9 mouse cellular contexts compared by ENCODE assay signal in the genomic region with DNA sequence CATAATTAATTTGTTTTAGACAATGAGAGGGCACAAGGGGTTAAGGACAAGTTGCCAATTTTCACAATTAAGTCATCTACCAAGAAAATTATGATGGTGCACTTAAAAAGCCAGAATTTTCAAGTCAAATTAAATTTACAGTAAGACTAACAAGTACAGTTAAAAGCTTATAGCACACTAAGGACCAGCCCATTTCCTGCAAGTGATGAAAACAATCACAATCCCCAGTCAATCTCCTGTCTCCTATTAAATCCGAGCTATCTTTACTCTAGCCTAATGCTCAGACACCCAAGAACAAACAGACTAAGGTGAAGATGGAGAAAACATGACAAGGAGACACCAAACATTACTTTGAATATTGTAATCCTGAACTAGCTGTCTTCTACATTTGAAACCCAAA. TPM values are rescaled to one million over a fixed set of nuclear protein-coding genes. Genes with fewer than 3 reads are reported as not detected.
DNase-seq lines count a peak whose midpoint lies in the region; ATAC-seq and TF ChIP-seq lines count a peak whose summit lies in the region.
"Had no signal": no experiment of that assay in that cellular context is flagged by ENCODE, and none has a peak within 500 bp of the region (broad histone marks: within the 10 kb centered on the region; RNA-seq: fewer than 3 reads in every experiment).

No protein-coding gene starts in this region.

- no peak for DNase-seq in lung, adult 18-20 months
- no peak for DNase-seq in limb, embryonic 14.5 days (ENCODE audit: low spot score)
- DNase-seq in gastrocnemius, postnatal 25 days: no peak
- no peak for DNase-seq in testis, postnatal 14 days (ENCODE audit: low spot score)
- DNase-seq: thymus, postnatal 25 days had no signal

- peak overlapping the region; percentile 50 for H3K4me3 ChIP-seq in lung, embryonic 16.5 days (ENCODE audit: low read length)
- peak overlapping the region; percentile 91 for H3K4me3 ChIP-seq in forebrain, embryonic 13.5 days
- peak overlapping the region; percentile 85 for H3K4me3 ChIP-seq in limb, embryonic 14.5 days (replicated peaks; ENCODE audit: low read length)
- H3K4me3 ChIP-seq in stomach, embryonic 15.5 days (replicated peaks): no peak overlapping the region; the same call in 1 of the 2 replicates

- no peak overlapping the region for H3K27ac ChIP-seq in lung, embryonic 16.5 days (ENCODE audit: low read length)
- peak overlapping the region; percentile 21; the same call in 1 of the 2 replicates for H3K27ac ChIP-seq in forebrain, embryonic 13.5 days
- H3K27ac ChIP-seq in limb, embryonic 14.5 days (replicated peaks; ENCODE audit: low read depth, low read length): no peak overlapping the region
- H3K27ac ChIP-seq in stomach, embryonic 15.5 days: no peak overlapping the region

- no peak for ATAC-seq in lung, embryonic 16.5 days (ENCODE audit: low read depth)
- no peak for ATAC-seq in forebrain, embryonic 13.5 days
- no peak for ATAC-seq in limb, embryonic 14.5 days (ENCODE audit: low FRiP score, low read depth)
- no peak for ATAC-seq in stomach, embryonic 15.5 days (ENCODE audit: insufficient read depth, low FRiP score, low read depth)
- ATAC-seq: activated CD4-positive, CD25-positive, alpha-beta regulatory T cell, adult 4 months had no signal

- H3K27me3 ChIP-seq in lung, embryonic 16.5 days (ENCODE audit: control insufficient read depth, insufficient read depth, low read depth, low read length): no peaks in the 10 kb centered on the region
- no peaks in the 10 kb centered on the region for H3K27me3 ChIP-seq in forebrain, embryonic 13.5 days
- H3K27me3 ChIP-seq in limb, embryonic 14.5 days (ENCODE audit: control insufficient read depth, insufficient read depth, low read length): no peaks in the 10 kb centered on the region
- no peaks in the 10 kb centered on the region for H3K27me3 ChIP-seq in stomach, embryonic 15.5 days (replicated peaks)

- H3K4me1 ChIP-seq in lung, embryonic 16.5 days (replicated peaks; ENCODE audit: control insufficient read depth, insufficient read depth, low read length): peaks cover 16% of the 10 kb centered on the region
- peaks cover 34% of the 10 kb centered on the region for H3K4me1 ChIP-seq in forebrain, embryonic 13.5 days
- peaks cover 24% of the 10 kb centered on the region for H3K4me1 ChIP-seq in limb, embryonic 14.5 days (ENCODE audit: control insufficient read depth, insufficient read depth, low read length)
- peaks cover 3% of the 10 kb centered on the region; the same call in 1 of the 2 replicates for H3K4me1 ChIP-seq in stomach, embryonic 15.5 days

- 0% methylated on average over 1 of the region's 1 CpGs for WGBS in lung, embryonic 16.5 days
- WGBS in forebrain, embryonic 13.5 days: 0% methylated on average over 1 of the region's 1 CpGs
- WGBS in limb, embryonic 14.5 days: 3% methylated on average over 1 of the region's 1 CpGs
- 2% methylated on average over 1 of the region's 1 CpGs for WGBS in stomach, embryonic 15.5 days

- no peaks in the 10 kb centered on the region for H3K9me3 ChIP-seq in lung, embryonic 16.5 days (ENCODE audit: control insufficient read depth, low read length)
- H3K9me3 ChIP-seq in forebrain, embryonic 13.5 days (replicated peaks): no peaks in the 10 kb centered on the region
- no peaks in the 10 kb centered on the region for H3K9me3 ChIP-seq in limb, embryonic 14.5 days (ENCODE audit: control insufficient read depth, low read length)
- no peaks in the 10 kb centered on the region for H3K9me3 ChIP-seq in stomach, embryonic 15.5 days

- no peaks in the 10 kb centered on the region for H3K36me3 ChIP-seq in lung, embryonic 16.5 days (ENCODE audit: control insufficient read depth, insufficient read depth, low read length)
- H3K36me3 ChIP-seq in forebrain, embryonic 13.5 days (ENCODE audit: poor library complexity, severe bottlenecking): no peaks in the 10 kb centered on the region
- H3K36me3 ChIP-seq in limb, embryonic 14.5 days (ENCODE audit: control insufficient read depth, insufficient read depth, low read length): no peaks in the 10 kb centered on the region; the same call in 1 of the 2 replicates
- no peaks in the 10 kb centered on the region for H3K36me3 ChIP-seq in stomach, embryonic 15.5 days

- peak overlapping the region; percentile 67 for H3K4me2 ChIP-seq in lung, embryonic 16.5 days (ENCODE audit: low read depth, low read length)
- H3K4me2 ChIP-seq in forebrain, embryonic 13.5 days: peak overlapping the region; percentile 60
- H3K4me2 ChIP-seq in limb, embryonic 14.5 days (replicated peaks; ENCODE audit: low read depth, low read length, severe bottlenecking): peak overlapping the region; percentile 53
- peak overlapping the region; percentile 44 for H3K4me2 ChIP-seq in stomach, embryonic 15.5 days

- TF ChIP-seq POLR2A in limb, embryonic 14.5 days (IDR thresholded peaks at IDR 0.05; ENCODE audit: borderline replicate concordance, extremely low read depth, insufficient read depth, insufficient read length): no peak

- peak overlapping the region; percentile 62 for H3K9ac ChIP-seq in lung, embryonic 16.5 days (ENCODE audit: low read length)
- H3K9ac ChIP-seq in forebrain, embryonic 13.5 days: peak overlapping the region; percentile 69
- H3K9ac ChIP-seq in limb, embryonic 14.5 days (ENCODE audit: low read depth, low read length, severe bottlenecking): peak overlapping the region; percentile 28; the same call in 1 of the 2 replicates
- H3K9ac ChIP-seq in stomach, embryonic 15.5 days: no peak overlapping the region

RNA-seq across cellular contexts. Expression of a gene that starts 3.2 kb away (rescaled TPM):
- polyA plus RNA-seq in lung, embryonic 16.5 days (2015; fragmentation: Nextera tagmentation; extraction: Ambion mirVana): 34.5 and 37.0 TPM in 2 replicates
- polyA plus RNA-seq in forebrain, embryonic 13.5 days (2015; fragmentation: Nextera tagmentation; extraction: Ambion mirVana): 54.1 and 56.1 TPM in 2 replicates
- polyA plus RNA-seq in limb, embryonic 14.5 days (2012; rRNA removed): 164 and 197 TPM in 2 replicates
- polyA plus RNA-seq in limb, embryonic 14.5 days (2014; fragmentation: Nextera tagmentation; extraction: Ambion mirVana): 47.4 and 52.7 TPM in 2 replicates
- polyA plus RNA-seq in stomach, embryonic 15.5 days (2015; fragmentation: Nextera tagmentation; extraction: Ambion mirVana): 17.2 and 19.1 TPM in 2 replicates
- total RNA-seq in gastrocnemius, postnatal 25 days (2021): 100 to 1,000 TPM; 235 to 264 TPM
